9 mouse cellular contexts compared by ENCODE assay signal in the genomic region with DNA sequence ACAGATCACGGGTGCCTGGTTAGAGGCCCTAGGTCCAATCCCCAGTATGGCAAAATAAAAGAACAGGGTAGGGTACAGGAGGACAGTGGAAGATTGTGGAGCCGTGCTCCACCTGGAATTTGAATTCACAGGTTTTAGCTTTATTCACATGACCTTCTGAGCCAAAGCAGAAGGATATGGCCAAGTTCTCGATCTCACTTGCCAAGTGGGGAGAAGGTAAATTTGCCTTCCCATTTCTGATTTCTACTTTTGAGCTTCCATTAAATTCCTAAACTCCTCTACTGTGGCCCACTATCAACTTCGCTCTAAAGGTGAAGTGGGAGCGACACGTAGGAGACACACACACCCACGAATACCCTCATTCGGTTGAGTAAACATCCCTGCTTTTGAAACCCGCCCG. TPM values are rescaled to one million over a fixed set of nuclear protein-coding genes. Genes with fewer than 3 reads are reported as not detected.
DNase-seq lines count a peak whose midpoint lies in the region; ATAC-seq and TF ChIP-seq lines count a peak whose summit lies in the region.
"Had no signal": no experiment of that assay in that cellular context is flagged by ENCODE, and none has a peak within 500 bp of the region (broad histone marks: within the 10 kb centered on the region; RNA-seq: fewer than 3 reads in every experiment).

No protein-coding gene starts in this region.

- H3K9ac ChIP-seq in embryonic facial prominence, embryonic 11.5 days (replicated peaks; ENCODE audit: low read length) = peak overlapping the region; percentile 90
- peak overlapping the region; percentile 78 for H3K9ac ChIP-seq in hindbrain, embryonic 16.5 days (ENCODE audit: low read depth, low read length)
- peak overlapping the region; percentile 89 for H3K9ac ChIP-seq in midbrain, embryonic 16.5 days (ENCODE audit: low read depth, low read length)

- peaks cover 18% of the 10 kb centered on the region for H3K4me1 ChIP-seq in embryonic facial prominence, embryonic 11.5 days (ENCODE audit: control insufficient read depth, insufficient read depth, low read length)
- peaks cover 50% of the 10 kb centered on the region for H3K4me1 ChIP-seq in hindbrain, embryonic 16.5 days (ENCODE audit: control insufficient read depth, insufficient read depth, low read depth, low read length)
- peaks cover 51% of the 10 kb centered on the region for H3K4me1 ChIP-seq in midbrain, embryonic 16.5 days (ENCODE audit: control insufficient read depth, insufficient read depth, low read length)

- no peak for ATAC-seq in embryonic facial prominence, embryonic 11.5 days (replicated peaks; ENCODE audit: insufficient number of reproducible peaks, low FRiP score, low TSS enrichment, low read depth)
- ATAC-seq in hindbrain, embryonic 16.5 days = no peak
- ATAC-seq in midbrain, embryonic 16.5 days = no peak
- no peak for ATAC-seq in megakaryocyte-erythroid progenitor cell, adult 5-6 weeks (replicated peaks; ENCODE audit: low FRiP score, low TSS enrichment, poor library complexity, severe bottlenecking)
- ATAC-seq: activated CD4-positive, CD25-positive, alpha-beta regulatory T cell, adult 4 months had no signal

- peak overlapping the region; percentile 98 for H3K4me3 ChIP-seq in layer of hippocampus, adult 2 months
- H3K4me3 ChIP-seq in embryonic facial prominence, embryonic 11.5 days (ENCODE audit: low read depth, low read length) = peak overlapping the region; percentile 89
- H3K4me3 ChIP-seq in hindbrain, embryonic 16.5 days (ENCODE audit: low read length) = peak overlapping the region; percentile 83
- H3K4me3 ChIP-seq in midbrain, embryonic 16.5 days (ENCODE audit: low read depth, low read length) = peak overlapping the region; percentile 93

- 17% methylated on average over 10 of the region's 10 CpGs for WGBS in embryonic facial prominence, embryonic 11.5 days
- 17% methylated on average over 10 of the region's 10 CpGs for WGBS in hindbrain, embryonic 16.5 days
- 16% methylated on average over 10 of the region's 10 CpGs for WGBS in midbrain, embryonic 16.5 days

- H3K36me3 ChIP-seq in embryonic facial prominence, embryonic 11.5 days (replicated peaks; ENCODE audit: control insufficient read depth, insufficient read depth, low read depth, low read length) = peaks cover 2% of the 10 kb centered on the region; the same call in 1 of the 2 replicates
- peaks cover 9% of the 10 kb centered on the region; the same call in 1 of the 2 replicates for H3K36me3 ChIP-seq in hindbrain, embryonic 16.5 days (ENCODE audit: control insufficient read depth, insufficient read depth, low read length)
- peaks cover 2% of the 10 kb centered on the region; the same call in 1 of the 2 replicates for H3K36me3 ChIP-seq in midbrain, embryonic 16.5 days (ENCODE audit: control insufficient read depth, insufficient read depth, low read length)

- intact Hi-C loops in left cerebral cortex, postnatal 10 days (cut with DNase I) = no loop called here

- H3K27ac ChIP-seq in layer of hippocampus, adult 2 months = peak overlapping the region; percentile 99
- H3K27ac ChIP-seq in embryonic facial prominence, embryonic 11.5 days (replicated peaks; ENCODE audit: low read depth, low read length) = no peak overlapping the region
- H3K27ac ChIP-seq in hindbrain, embryonic 16.5 days (ENCODE audit: low read depth, low read length) = peak overlapping the region; percentile 91
- H3K27ac ChIP-seq in midbrain, embryonic 16.5 days (ENCODE audit: low read length) = peak overlapping the region; percentile 94

- no peaks in the 10 kb centered on the region for H3K9me3 ChIP-seq in embryonic facial prominence, embryonic 11.5 days (replicated peaks; ENCODE audit: control insufficient read depth, low read length)
- no peaks in the 10 kb centered on the region for H3K9me3 ChIP-seq in hindbrain, embryonic 16.5 days (ENCODE audit: control insufficient read depth, low read length)
- no peaks in the 10 kb centered on the region for H3K9me3 ChIP-seq in midbrain, embryonic 16.5 days (replicated peaks; ENCODE audit: control insufficient read depth, low read length, poor library complexity, severe bottlenecking)

- no peak for DNase-seq in layer of hippocampus, adult 2 months (ENCODE audit: low spot score in 2 of 2)
- no peak for DNase-seq in layer of hippocampus, adult 11-12 months (ENCODE audit: low spot score)
- no peak for DNase-seq in embryonic facial prominence, embryonic 11.5 days (ENCODE audit: low spot score)
- no peak for DNase-seq in thymus, postnatal 14 days
- DNase-seq in left cerebral cortex, postnatal 10 days (ENCODE audit: extremely low spot score in 1 of 2, low spot score in 2 of 2) = no peak

- H3K4me2 ChIP-seq in embryonic facial prominence, embryonic 11.5 days (ENCODE audit: low read depth, low read length) = peak overlapping the region; percentile 82
- H3K4me2 ChIP-seq in hindbrain, embryonic 16.5 days (ENCODE audit: low read length) = peak overlapping the region; percentile 87
- H3K4me2 ChIP-seq in midbrain, embryonic 16.5 days (ENCODE audit: low read length) = peak overlapping the region; percentile 91

- no peaks in the 10 kb centered on the region for H3K27me3 ChIP-seq in embryonic facial prominence, embryonic 11.5 days (ENCODE audit: control insufficient read depth, insufficient read depth, low read length)
- H3K27me3 ChIP-seq in hindbrain, embryonic 16.5 days (replicated peaks; ENCODE audit: control insufficient read depth, insufficient read depth, low read length) = no peaks in the 10 kb centered on the region
- no peaks in the 10 kb centered on the region for H3K27me3 ChIP-seq in midbrain, embryonic 16.5 days (ENCODE audit: control insufficient read depth, insufficient read depth, low read depth, low read length)

- TF ChIP-seq CTCF in layer of hippocampus, adult 2 months (conservative IDR thresholded peaks at IDR 0.05) = no peak

RNA-seq across cellular contexts. Expression of a gene that starts 0.9 kb away (rescaled TPM):
- 100 to 1,000 TPM; 221 to 229 TPM for total RNA-seq in layer of hippocampus, adult 2 months (2021)
- 30.3 and 32.5 TPM in 2 replicates for polyA plus RNA-seq in embryonic facial prominence, embryonic 11.5 days (2014; fragmentation: Nextera tagmentation; extraction: Ambion mirVana)
- polyA plus RNA-seq in hindbrain, embryonic 16.5 days (2015; fragmentation: Nextera tagmentation; extraction: Ambion mirVana) = 83.3 and 86.9 TPM in 2 replicates
- 79.1 and 81.8 TPM in 2 replicates for polyA plus RNA-seq in midbrain, embryonic 16.5 days (2015; fragmentation: Nextera tagmentation; extraction: Ambion mirVana)
- total RNA-seq in left cerebral cortex, postnatal 10 days (2021) = 100 to 1,000 TPM; 167 to 175 TPM
- 22.2 and 53.3 TPM in 2 replicates for total RNA-seq in megakaryocyte-erythroid progenitor cell, adult 5-6 weeks (2014; fragmentation: Nextera tagmentation)
- 27.3 and 47.5 TPM in 2 replicates for total RNA-seq in megakaryocyte-erythroid progenitor cell, adult 5-6 weeks (2017)

RNA-seq across cellular contexts. Expression of a gene that starts 20.8 kb away (rescaled TPM):
- 1 to 10 TPM; 5.9 to 7.0 TPM for total RNA-seq in layer of hippocampus, adult 2 months (2021)
- polyA plus RNA-seq in embryonic facial prominence, embryonic 11.5 days (2014; fragmentation: Nextera tagmentation; extraction: Ambion mirVana) = 61.1 and 61.2 TPM in 2 replicates
- 22.2 and 27.4 TPM in 2 replicates for polyA plus RNA-seq in hindbrain, embryonic 16.5 days (2015; fragmentation: Nextera tagmentation; extraction: Ambion mirVana)
- polyA plus RNA-seq in midbrain, embryonic 16.5 days (2015; fragmentation: Nextera tagmentation; extraction: Ambion mirVana) = 14.8 and 16.3 TPM in 2 replicates
- 1 to 10 TPM; 2.5 to 3.1 TPM for total RNA-seq in left cerebral cortex, postnatal 10 days (2021)
- total RNA-seq in megakaryocyte-erythroid progenitor cell, adult 5-6 weeks (2014; fragmentation: Nextera tagmentation) = not detected in 2 replicates
- 1.0 and 3.2 TPM in 2 replicates for total RNA-seq in megakaryocyte-erythroid progenitor cell, adult 5-6 weeks (2017)
- polyA plus RNA-seq: activated CD4-positive, CD25-positive, alpha-beta regulatory T cell, adult 4 months had no signal

RNA-seq across cellular contexts. Expression of a gene that starts 40.0 kb away (rescaled TPM):
- total RNA-seq in layer of hippocampus, adult 2 months (2021) = 10 to 100 TPM; 44.6 to 47.4 TPM
- polyA plus RNA-seq in embryonic facial prominence, embryonic 11.5 days (2014; fragmentation: Nextera tagmentation; extraction: Ambion mirVana) = 160 and 179 TPM in 2 replicates
- polyA plus RNA-seq in hindbrain, embryonic 16.5 days (2015; fragmentation: Nextera tagmentation; extraction: Ambion mirVana) = 51.6 and 52.0 TPM in 2 replicates
- 56.2 and 66.3 TPM in 2 replicates for polyA plus RNA-seq in midbrain, embryonic 16.5 days (2015; fragmentation: Nextera tagmentation; extraction: Ambion mirVana)
- total RNA-seq in left cerebral cortex, postnatal 10 days (2021) = 10 to 100 TPM; 49.3 to 52.2 TPM
- total RNA-seq in megakaryocyte-erythroid progenitor cell, adult 5-6 weeks (2014; fragmentation: Nextera tagmentation) = 91.7 and 97.1 TPM in 2 replicates
- 120 and 130 TPM in 2 replicates for total RNA-seq in megakaryocyte-erythroid progenitor cell, adult 5-6 weeks (2017)

RNA-seq across cellular contexts. Expression of a gene that starts 51.5 kb away (rescaled TPM):
- total RNA-seq in layer of hippocampus, adult 2 months (2021) = 10 to 100 TPM; 52.5 to 56.7 TPM
- polyA plus RNA-seq in embryonic facial prominence, embryonic 11.5 days (2014; fragmentation: Nextera tagmentation; extraction: Ambion mirVana) = 9.8 and 10.4 TPM in 2 replicates
- 52.2 and 55.9 TPM in 2 replicates for polyA plus RNA-seq in hindbrain, embryonic 16.5 days (2015; fragmentation: Nextera tagmentation; extraction: Ambion mirVana)
- polyA plus RNA-seq in midbrain, embryonic 16.5 days (2015; fragmentation: Nextera tagmentation; extraction: Ambion mirVana) = 46.7 TPM in 2 replicates
- total RNA-seq in left cerebral cortex, postnatal 10 days (2021) = 10 to 100 TPM; 43.1 to 43.2 TPM
- 13.4 and 26.0 TPM in 2 replicates for total RNA-seq in megakaryocyte-erythroid progenitor cell, adult 5-6 weeks (2014; fragmentation: Nextera tagmentation)
- total RNA-seq in megakaryocyte-erythroid progenitor cell, adult 5-6 weeks (2017) = 7.4 and 9.7 TPM in 2 replicates
